Mouse (Mus musculus): ENCODE measurements around the gene Gm11627.
"Not testable (repeated sequence)": the region's sequence is repeated elsewhere in the genome, so short reads cannot be mapped to it uniquely, and the experiment has no call there.

Gene Gm11627

GRCm38 (mm10) chr11:102564952-102565671, 14.1 kb downstream of the Gm11627 start:
- DNase-seq (ENCODE audit: low spot score), result not testable (repeated sequence)

- DNase-seq (ENCODE audit: low spot score), result no peak
These were observed 20.6 kb downstream of the Gm11627 start for GRCm38 (mm10) chr11:102558704-102559103.

GRCm38 (mm10) chr11:102557386-102557785, 21.9 kb downstream of the Gm11627 start:
- DNase-seq (ENCODE audit: low spot score), result no peak

- DNase-seq (ENCODE audit: low spot score), result no peak
These were observed 22.6 kb downstream of the Gm11627 start for GRCm38 (mm10) chr11:102556716-102557074.

GRCm38 (mm10) chr11:102556031-102556715, 23.1 kb downstream of the Gm11627 start, which contains the start of gene Gpatch8:
TSS of gene Gpatch8 (minus strand) at chr11:102556392.
- peak; percentile 90 for DNase-seq (ENCODE audit: low spot score)

GRCm38 (mm10) chr11:102555400-102556030, 23.7 kb downstream of the Gm11627 start:
- DNase-seq (ENCODE audit: low spot score), result no peak

GRCm38 (mm10) chr11:102552051-102552450, 27.2 kb downstream of the Gm11627 start:
- DNase-seq (ENCODE audit: low spot score), result no peak

- DNase-seq (ENCODE audit: low spot score), result no peak
These were observed 28.1 kb downstream of the Gm11627 start for GRCm38 (mm10) chr11:102551176-102551575.

GRCm38 (mm10) chr11:102541471-102541870, 37.8 kb downstream of the Gm11627 start:
- no peak for DNase-seq (ENCODE audit: low spot score)

- DNase-seq (ENCODE audit: low spot score), result not testable (repeated sequence)
These were observed 39.0 kb downstream of the Gm11627 start for GRCm38 (mm10) chr11:102540286-102540685.

- no peak for DNase-seq (ENCODE audit: low spot score)
These were observed 39.6 kb downstream of the Gm11627 start for GRCm38 (mm10) chr11:102539690-102540089.

GRCm38 (mm10) chr11:102536210-102536609, 43.1 kb downstream of the Gm11627 start:
- DNase-seq (ENCODE audit: low spot score), result no peak

GRCm38 (mm10) chr11:102534078-102534477, 45.2 kb downstream of the Gm11627 start:
- DNase-seq (ENCODE audit: low spot score), result no peak

- DNase-seq (ENCODE audit: low spot score), result no peak
These were observed 47.8 kb downstream of the Gm11627 start for GRCm38 (mm10) chr11:102531425-102531824.
